Mouse (Mus musculus) midbrain, postnatal 0 days (tissue): Measurements from ENCODE around the gene Gzmm. TPM values are rescaled to one million over a fixed set of nuclear protein-coding genes. Genes with fewer than 3 reads are reported as not detected.

Source experiments
- ATAC-seq: fragments of 200-750 bp; cut with Nextera tagmentation; 2 replicates; pipeline ENCODE4 v1.8.0; 2017; ENCODE audit warnings: moderate number of reproducible peaks, mild to moderate bottlenecking, moderate TSS enrichment, moderate library complexity; ENCODE audit not compliant: low FRiP score
- DNase-seq: peaks from one replicate; pipeline ENCODE4 v3.0.0-alpha.2; 2015; ENCODE audit warnings: low spot score
- H3K27ac ChIP-seq: fragments of 300-500 bp; sonication (generic); 2 replicates; pipeline ENCODE4 v1.5.1; 2014; ENCODE audit warnings: low read depth, mild to moderate bottlenecking, low read length, mixed read lengths
- H3K27me3 ChIP-seq: fragments of 300-500 bp; sonication (generic); 2 replicates; pipeline ENCODE4 v1.6.1; 2014; ENCODE audit warnings: low read length, control low read depth, mixed read lengths; ENCODE audit not compliant: insufficient read depth
- H3K36me3 ChIP-seq: fragments of 300-500 bp; sonication (generic); 2 replicates; pipeline ENCODE4 v1.6.1; 2014; ENCODE audit warnings: low read length, control low read depth, mixed read lengths; ENCODE audit not compliant: insufficient read depth
- H3K4me1 ChIP-seq: fragments of 300-500 bp; sonication (generic); 2 replicates; pipeline ENCODE4 v1.6.1; 2014; ENCODE audit warnings: mild to moderate bottlenecking, control low read depth, antibody characterized with exemption, low read length, mixed read lengths; ENCODE audit not compliant: insufficient read depth
- H3K4me2 ChIP-seq: fragments of 300-500 bp; sonication (generic); 2 replicates; pipeline ENCODE4 v1.6.1; 2014; ENCODE audit warnings: low read depth, mild to moderate bottlenecking, low read length, mixed read lengths; ENCODE audit not compliant: poor library complexity, severe bottlenecking
- H3K4me3 ChIP-seq: fragments of 300-500 bp; sonication (generic); 2 replicates; pipeline ENCODE4 v1.5.1; 2014; ENCODE audit warnings: low read depth, mild to moderate bottlenecking, low read length, moderate library complexity
- H3K9ac ChIP-seq: fragments of 300-500 bp; sonication (generic); replicated peaks from 2 replicates; pipeline ENCODE4 v1.6.1; 2014; ENCODE audit warnings: mild to moderate bottlenecking, low read length, moderate library complexity, mixed read lengths; ENCODE audit not compliant: poor library complexity, severe bottlenecking
- H3K9me3 ChIP-seq: fragments of 300-500 bp; sonication (generic); 2 replicates; pipeline ENCODE4 v1.6.1; 2016; ENCODE audit warnings: low read length, control low read depth
- CTCF ChIP-seq: IDR thresholded peaks from 2 replicates; pipeline ENCODE4 v1.5.1; 2016; ENCODE audit warnings: antibody characterized with exemption, mild to moderate bottlenecking
- WGBS: fragments of 180-500 bp; shearing (Covaris S2); extraction: QIAGEN DNeasy Blood & Tissue Kit; methylation state at CpG from one replicate; pipeline ENCODE4 v1.1.7; 2014; 5-methylcytosine and 5-hydroxymethylcytosine counted together
- polyA plus RNA-seq: library from polyadenylated mRNA; unstranded; fragments of >200 nt; fragmentation: Nextera tagmentation; extraction: Ambion mirVana; gene quantifications from 2 replicates; pipeline ENCODE4 v1.2.1, GENCODE M21; 2015
- total RNA-seq: library from RNA; depleted of rRNA; stranded (reverse); fragments of >200 nt; gene quantifications from 2 replicates; pipeline ENCODE4 v1.2.3, GENCODE M21; 2014

Gene Gzmm
- total and polyA plus RNA-seq, 2 experiments from 2014 or later = 0.66 to 1.2 TPM

- ATAC-seq (no peak), DNase-seq (no peak)
- Histone ChIP-seq H3K36me3 (no peaks in the 10 kb centered on the region; the same call in 1 of the 2 replicates), H3K27ac (no peak overlapping the region), H3K4me2 (no peak overlapping the region), H3K4me1 (peaks cover 13% of the 10 kb centered on the region), H3K4me3 (no peak overlapping the region), H3K9me3 (no peaks in the 10 kb centered on the region), H3K9ac (no peak overlapping the region), H3K27me3 (no peaks in the 10 kb centered on the region)
- WGBS = 87% methylated on average over 3 of the region's 3 CpGs
- no peak for TF ChIP-seq CTCF
Observed at GRCm38 (mm10) chr10:79673054-79673453, 15.8 kb upstream of the Gzmm start.

GRCm38 (mm10) chr10:79675346-79676035, 13.3 kb upstream of the Gzmm start:
- peaks cover 6% of the 10 kb centered on the region for H3K4me1 ChIP-seq
- no peaks in the 10 kb centered on the region for H3K27me3 ChIP-seq
- H3K27ac ChIP-seq = no peak overlapping the region
- no peak overlapping the region for H3K4me3 ChIP-seq
- no peak for TF ChIP-seq CTCF
- no peak overlapping the region for H3K4me2 ChIP-seq
- ATAC-seq (peak; percentile 20; the same call in 1 of the 2 replicates), DNase-seq (no peak)
- no peak overlapping the region for H3K9ac ChIP-seq
- no peaks in the 10 kb centered on the region; the same call in 1 of the 2 replicates for H3K36me3 ChIP-seq
- no peaks in the 10 kb centered on the region for H3K9me3 ChIP-seq
- WGBS = 58% methylated on average over 44 of the region's 44 CpGs

- WGBS = 41% methylated on average over 11 of the region's 11 CpGs
- Histone ChIP-seq H3K9me3 (no peaks in the 10 kb centered on the region), H3K4me1 (peaks cover 14% of the 10 kb centered on the region), H3K4me3 (peak overlapping the region; percentile 79), H3K4me2 (peak overlapping the region; percentile 58), H3K27me3 (no peaks in the 10 kb centered on the region), H3K36me3 (peaks cover 13% of the 10 kb centered on the region), H3K27ac (peak overlapping the region; percentile 86), H3K9ac (peak overlapping the region; percentile 51; the same call in 1 of the 2 replicates)
- TF ChIP-seq CTCF = no peak
- DNase-seq = no peak
- ATAC-seq = peak; percentile 8; the same call in 1 of the 2 replicates
Observed at GRCm38 (mm10) chr10:79680606-79681495, 8.0 kb upstream of the Gzmm start.

GRCm38 (mm10) chr10:79681591-79682245, 7.1 kb upstream of the Gzmm start, which contains the start of gene Cdc34:
Gene Cdc34, plus strand, starts transcription at chr10:79682195.
- Histone ChIP-seq H3K4me1 (peaks cover 14% of the 10 kb centered on the region), H3K4me2 (peak within 1 kb of the TSS; percentile 93), H3K36me3 (peaks cover 21% of the 10 kb centered on the region), H3K27me3 (no peaks in the 10 kb centered on the region), H3K9ac (peak within 1 kb of the TSS; percentile 81), H3K9me3 (no peaks in the 10 kb centered on the region), H3K27ac (peak within 1 kb of the TSS; percentile 86), H3K4me3 (peak within 1 kb of the TSS; percentile 79)
- ATAC-seq (peak; percentile 93), DNase-seq (peak; percentile 99)
- TF ChIP-seq CTCF = peak; percentile 55
- under 1% methylated on average over 54 of the region's 84 CpGs for WGBS

- Histone ChIP-seq H3K4me3 (peak overlapping the region; percentile 79), H3K9me3 (no peaks in the 10 kb centered on the region), H3K27me3 (no peaks in the 10 kb centered on the region), H3K9ac (peak overlapping the region; percentile 81), H3K27ac (peak overlapping the region; percentile 86), H3K4me2 (peak overlapping the region; percentile 93), H3K4me1 (peaks cover 14% of the 10 kb centered on the region), H3K36me3 (peaks cover 29% of the 10 kb centered on the region)
- peak; percentile 5; the same call in 1 of the 2 replicates for ATAC-seq
- TF ChIP-seq CTCF = no peak
- 2% methylated on average over 10 of the region's 10 CpGs for WGBS
- no peak for DNase-seq
Observed at GRCm38 (mm10) chr10:79682551-79682915, 6.3 kb upstream of the Gzmm start.
